Mouse (Mus musculus): ENCODE data around the gene Hhipl1. TPM values are rescaled to one million over a fixed set of nuclear protein-coding genes. Genes with fewer than 3 reads are reported as not detected.
A peak's percentile ranks its signal among the peaks of the same experiment; 100 is the strongest.

The Hhipl1 gene
- polyA plus RNA-seq, 1 experiment from 2014 or later = 1.0 TPM

- Histone ChIP-seq H3K4me3 (ENCODE audit: low read depth, low read length) (no peak overlapping the region), H3K27ac (ENCODE audit: low read depth, low read length) (no peak overlapping the region), H3K9me3 (ENCODE audit: control insufficient read depth, low read length) (no peaks in the 10 kb centered on the region), H3K9ac (ENCODE audit: low read length) (no peak overlapping the region), H3K4me1 (ENCODE audit: control insufficient read depth, insufficient read depth, low read length) (peaks cover 15% of the 10 kb centered on the region), H3K4me2 (ENCODE audit: low read depth) (no peak overlapping the region), H3K36me3 (ENCODE audit: control insufficient read depth, insufficient read depth, low read length) (no peaks in the 10 kb centered on the region), H3K27me3 (ENCODE audit: control insufficient read depth, insufficient read depth, low read length) (no peaks in the 10 kb centered on the region)
- no peak for ATAC-seq (ENCODE audit: insufficient read depth, low FRiP score, low TSS enrichment)
- WGBS = 91% methylated on average over 8 of the region's 8 CpGs
- DNase-seq (ENCODE audit: low spot score) = no peak
Observed at GRCm38 (mm10) chr12:108287011-108287410, 19.1 kb upstream of the Hhipl1 start.

GRCm38 (mm10) chr12:108288127-108288880 is 17.8 kb upstream of the Hhipl1 start:
- H3K27me3 ChIP-seq (ENCODE audit: control insufficient read depth, insufficient read depth, low read length) = no peaks in the 10 kb centered on the region
- H3K36me3 ChIP-seq (ENCODE audit: control insufficient read depth, insufficient read depth, low read length) = no peaks in the 10 kb centered on the region
- H3K4me1 ChIP-seq (ENCODE audit: control insufficient read depth, insufficient read depth, low read length) = peaks cover 19% of the 10 kb centered on the region
- ATAC-seq (ENCODE audit: insufficient read depth, low FRiP score, low TSS enrichment) (no peak), DNase-seq (ENCODE audit: low spot score) (no peak)
- H3K4me3 ChIP-seq (ENCODE audit: low read depth, low read length) = no peak overlapping the region
- H3K9ac ChIP-seq (ENCODE audit: low read length) = no peak overlapping the region
- H3K27ac ChIP-seq (ENCODE audit: low read depth, low read length) = no peak overlapping the region
- H3K4me2 ChIP-seq (ENCODE audit: low read depth) = no peak overlapping the region
- WGBS = 76% methylated on average over 19 of the region's 19 CpGs
- H3K9me3 ChIP-seq (ENCODE audit: control insufficient read depth, low read length) = no peaks in the 10 kb centered on the region

- Histone ChIP-seq H3K4me2 (ENCODE audit: low read depth) (peak overlapping the region; percentile 34), H3K27ac (ENCODE audit: low read depth, low read length) (0 out of 2 replicates have a peak overlapping the region, but pooled peaks have one; percentile 49), H3K36me3 (ENCODE audit: control insufficient read depth, insufficient read depth, low read length) (no peaks in the 10 kb centered on the region), H3K27me3 (ENCODE audit: control insufficient read depth, insufficient read depth, low read length) (no peaks in the 10 kb centered on the region), H3K4me1 (ENCODE audit: control insufficient read depth, insufficient read depth, low read length) (peaks cover 4% of the 10 kb centered on the region), H3K4me3 (ENCODE audit: low read depth, low read length) (no peak overlapping the region), H3K9ac (ENCODE audit: low read length) (no peak overlapping the region), H3K9me3 (ENCODE audit: control insufficient read depth, low read length) (no peaks in the 10 kb centered on the region)
- ATAC-seq (ENCODE audit: insufficient read depth, low FRiP score, low TSS enrichment) (peak; percentile 90), DNase-seq (ENCODE audit: low spot score) (peak; percentile 68)
- 9% methylated on average over 9 of the region's 9 CpGs for WGBS
Observed at GRCm38 (mm10) chr12:108292419-108292818, 13.7 kb upstream of the Hhipl1 start.

GRCm38 (mm10) chr12:108292957-108293356 is 13.1 kb upstream of the Hhipl1 start:
- no peak overlapping the region for H3K4me3 ChIP-seq (ENCODE audit: low read depth, low read length)
- no peak overlapping the region; the same call in 1 of the 2 replicates for H3K9ac ChIP-seq (ENCODE audit: low read length)
- 6% methylated on average over 8 of the region's 8 CpGs for WGBS
- peaks cover 4% of the 10 kb centered on the region for H3K4me1 ChIP-seq (ENCODE audit: control insufficient read depth, insufficient read depth, low read length)
- H3K9me3 ChIP-seq (ENCODE audit: control insufficient read depth, low read length) = no peaks in the 10 kb centered on the region
- H3K4me2 ChIP-seq (ENCODE audit: low read depth) = peak overlapping the region; percentile 34
- 0 out of 2 replicates have a peak overlapping the region, but pooled peaks have one; percentile 49 for H3K27ac ChIP-seq (ENCODE audit: low read depth, low read length)
- DNase-seq (ENCODE audit: low spot score) (peak; percentile 79), ATAC-seq (ENCODE audit: insufficient read depth, low FRiP score, low TSS enrichment) (peak; percentile 54)
- no peaks in the 10 kb centered on the region for H3K36me3 ChIP-seq (ENCODE audit: control insufficient read depth, insufficient read depth, low read length)
- H3K27me3 ChIP-seq (ENCODE audit: control insufficient read depth, insufficient read depth, low read length) = no peaks in the 10 kb centered on the region

GRCm38 (mm10) chr12:108294620-108295019 is 11.4 kb upstream of the Hhipl1 start:
- WGBS = 79% methylated on average over 3 of the region's 3 CpGs
- H3K9ac ChIP-seq (ENCODE audit: low read length) = no peak overlapping the region
- DNase-seq (ENCODE audit: low spot score) (no peak), ATAC-seq (ENCODE audit: insufficient read depth, low FRiP score, low TSS enrichment) (no peak)
- no peaks in the 10 kb centered on the region for H3K36me3 ChIP-seq (ENCODE audit: control insufficient read depth, insufficient read depth, low read length)
- H3K4me3 ChIP-seq (ENCODE audit: low read depth, low read length) = no peak overlapping the region
- H3K4me1 ChIP-seq (ENCODE audit: control insufficient read depth, insufficient read depth, low read length) = peaks cover 4% of the 10 kb centered on the region
- H3K27me3 ChIP-seq (ENCODE audit: control insufficient read depth, insufficient read depth, low read length) = no peaks in the 10 kb centered on the region
- H3K4me2 ChIP-seq (ENCODE audit: low read depth) = no peak overlapping the region
- H3K9me3 ChIP-seq (ENCODE audit: control insufficient read depth, low read length) = no peaks in the 10 kb centered on the region
- H3K27ac ChIP-seq (ENCODE audit: low read depth, low read length) = no peak overlapping the region; the same call in 1 of the 2 replicates

GRCm38 (mm10) chr12:108297033-108297432 is 9.0 kb upstream of the Hhipl1 start:
- WGBS = 81% methylated on average over 6 of the region's 6 CpGs
- Histone ChIP-seq H3K9ac (ENCODE audit: low read length) (no peak overlapping the region), H3K27ac (ENCODE audit: low read depth, low read length) (no peak overlapping the region), H3K4me2 (ENCODE audit: low read depth) (no peak overlapping the region), H3K27me3 (ENCODE audit: control insufficient read depth, insufficient read depth, low read length) (no peaks in the 10 kb centered on the region), H3K4me3 (ENCODE audit: low read depth, low read length) (no peak overlapping the region), H3K9me3 (ENCODE audit: control insufficient read depth, low read length) (no peaks in the 10 kb centered on the region), H3K36me3 (ENCODE audit: control insufficient read depth, insufficient read depth, low read length) (no peaks in the 10 kb centered on the region), H3K4me1 (ENCODE audit: control insufficient read depth, insufficient read depth, low read length) (peaks cover 4% of the 10 kb centered on the region)
- ATAC-seq (ENCODE audit: insufficient read depth, low FRiP score, low TSS enrichment) = no peak
- DNase-seq (ENCODE audit: low spot score) = no peak

- no peak overlapping the region for H3K27ac ChIP-seq (ENCODE audit: low read depth, low read length)
- H3K27me3 ChIP-seq (ENCODE audit: control insufficient read depth, insufficient read depth, low read length) = no peaks in the 10 kb centered on the region
- 87% methylated on average over 6 of the region's 6 CpGs for WGBS
- H3K9ac ChIP-seq (ENCODE audit: low read length) = no peak overlapping the region
- no peak overlapping the region for H3K4me2 ChIP-seq (ENCODE audit: low read depth)
- no peak for DNase-seq (ENCODE audit: low spot score)
- H3K36me3 ChIP-seq (ENCODE audit: control insufficient read depth, insufficient read depth, low read length) = no peaks in the 10 kb centered on the region
- no peaks in the 10 kb centered on the region for H3K9me3 ChIP-seq (ENCODE audit: control insufficient read depth, low read length)
- no peak for ATAC-seq (ENCODE audit: insufficient read depth, low FRiP score, low TSS enrichment)
- H3K4me3 ChIP-seq (ENCODE audit: low read depth, low read length) = no peak overlapping the region
- H3K4me1 ChIP-seq (ENCODE audit: control insufficient read depth, insufficient read depth, low read length) = peaks cover 3% of the 10 kb centered on the region
Observed at GRCm38 (mm10) chr12:108301006-108301405, 5.1 kb upstream of the Hhipl1 start.

- no peak overlapping the region for H3K27ac ChIP-seq (ENCODE audit: low read depth, low read length)
- DNase-seq (ENCODE audit: low spot score) = no peak
- H3K4me2 ChIP-seq (ENCODE audit: low read depth) = no peak overlapping the region
- WGBS = 47% methylated on average over 6 of the region's 6 CpGs
- peaks cover 6% of the 10 kb centered on the region for H3K4me1 ChIP-seq (ENCODE audit: control insufficient read depth, insufficient read depth, low read length)
- no peak overlapping the region for H3K9ac ChIP-seq (ENCODE audit: low read length)
- no peaks in the 10 kb centered on the region for H3K36me3 ChIP-seq (ENCODE audit: control insufficient read depth, insufficient read depth, low read length)
- no peak overlapping the region for H3K4me3 ChIP-seq (ENCODE audit: low read depth, low read length)
- ATAC-seq (ENCODE audit: insufficient read depth, low FRiP score, low TSS enrichment) = no peak
- H3K27me3 ChIP-seq (ENCODE audit: control insufficient read depth, insufficient read depth, low read length) = 0 out of 2 replicates have a peak, but pooled peaks cover 2% of the 10 kb centered on the region
- no peaks in the 10 kb centered on the region for H3K9me3 ChIP-seq (ENCODE audit: control insufficient read depth, low read length)
Observed at GRCm38 (mm10) chr12:108303778-108304365, 2.2 kb upstream of the Hhipl1 start.

GRCm38 (mm10) chr12:108305172-108305571 is 898 bp upstream of the Hhipl1 start:
- WGBS = 75% methylated on average over 8 of the region's 8 CpGs
- no peak overlapping the region for H3K4me2 ChIP-seq (ENCODE audit: low read depth)
- peaks cover 6% of the 10 kb centered on the region for H3K4me1 ChIP-seq (ENCODE audit: control insufficient read depth, insufficient read depth, low read length)
- no peaks in the 10 kb centered on the region for H3K9me3 ChIP-seq (ENCODE audit: control insufficient read depth, low read length)
- no peaks in the 10 kb centered on the region for H3K36me3 ChIP-seq (ENCODE audit: control insufficient read depth, insufficient read depth, low read length)
- no peak overlapping the region for H3K4me3 ChIP-seq (ENCODE audit: low read depth, low read length)
- no peak for DNase-seq (ENCODE audit: low spot score)
- no peak overlapping the region for H3K9ac ChIP-seq (ENCODE audit: low read length)
- H3K27ac ChIP-seq (ENCODE audit: low read depth, low read length) = no peak overlapping the region
- ATAC-seq (ENCODE audit: insufficient read depth, low FRiP score, low TSS enrichment) = no peak
- H3K27me3 ChIP-seq (ENCODE audit: control insufficient read depth, insufficient read depth, low read length) = 0 out of 2 replicates have a peak, but pooled peaks cover 2% of the 10 kb centered on the region

Data from neural tube, embryonic 11.5 days (tissue).